Mouse (Mus musculus) liver, embryonic 14.5 days (tissue): ENCODE measurements around the gene Egfem1. TPM values are rescaled to one million over a fixed set of nuclear protein-coding genes. Genes with fewer than 3 reads are reported as not detected.

Experiments used
- ATAC-seq: fragments of 200-750 bp; cut with Nextera tagmentation; 2 replicates; pipeline ENCODE4 v1.8.0; 2017; ENCODE audit warnings: moderate number of reproducible peaks, mild to moderate bottlenecking, moderate library complexity; ENCODE audit not compliant: insufficient read depth
- DNase-seq, 3 experiments: peaks; one replicate each; pipeline ENCODE4 v3.0.0-alpha.2; 2012 to 2013; ENCODE audit warnings: low read depth in 3 of 3, low spot score in 3 of 3
- H3K27ac ChIP-seq: fragments of 300-500 bp; sonication (generic); 2 replicates; pipeline ENCODE4 v1.5.1; 2014; ENCODE audit warnings: moderate library complexity, mild to moderate bottlenecking, control low read depth, inconsistent platforms
- H3K27me3 ChIP-seq: fragments of 300-500 bp; sonication (generic); 2 replicates; pipeline ENCODE4 v1.6.1; 2014; ENCODE audit warnings: mild to moderate bottlenecking, low read length, moderate library complexity; ENCODE audit not compliant: control insufficient read depth, insufficient read depth
- H3K36me3 ChIP-seq: fragments of 300-500 bp; sonication (generic); replicated peaks from 2 replicates; pipeline ENCODE4 v1.6.1; 2014; ENCODE audit warnings: low read depth; ENCODE audit not compliant: control insufficient read depth, insufficient read depth
- H3K4me1 ChIP-seq, 2 experiments: fragments of 200-500 bp in 1 of 2; fragments of 300-500 bp in 1 of 2; sonication (generic) in 1 of 2; replicated peaks; 2 replicates each; pipeline ENCODE4 v1.6.1; 2012 to 2014; ENCODE audit warnings: antibody characterized with exemption in 1 of 2, inconsistent platforms in 1 of 2, low read length in 1 of 2; ENCODE audit not compliant: control insufficient read depth in 2 of 2, insufficient read depth in 2 of 2
- H3K4me2 ChIP-seq: fragments of 300-500 bp; sonication (generic); 2 replicates; pipeline ENCODE4 v1.6.1; 2014; ENCODE audit warnings: low read depth, mild to moderate bottlenecking, control low read depth, moderate library complexity
- H3K4me3 ChIP-seq, 2 experiments: fragments of 200-500 bp in 1 of 2; fragments of 300-500 bp in 1 of 2; sonication (generic) in 1 of 2; 2 replicates each; pipeline ENCODE4 v1.5.1; 2012 to 2014; ENCODE audit warnings: low read depth in 2 of 2, low read length in 2 of 2, mild to moderate bottlenecking in 2 of 2, control low read depth in 1 of 2, inconsistent platforms in 1 of 2, moderate library complexity in 1 of 2; ENCODE audit not compliant: insufficient read depth in 1 of 2
- H3K9ac ChIP-seq: fragments of 300-500 bp; sonication (generic); replicated peaks from 2 replicates; pipeline ENCODE4 v1.6.1; 2014; ENCODE audit warnings: mild to moderate bottlenecking, control low read depth, moderate library complexity
- H3K9me3 ChIP-seq: fragments of 300-500 bp; sonication (generic); 2 replicates; pipeline ENCODE4 v1.6.1; 2016; ENCODE audit warnings: low read length, mixed read lengths; ENCODE audit not compliant: control insufficient read depth
- CTCF ChIP-seq: IDR thresholded peaks from 2 replicates; pipeline ENCODE4 v1.5.1; 2016; ENCODE audit warnings: antibody characterized with exemption, low read depth, control low read depth
- EP300 ChIP-seq: IDR thresholded peaks from 2 replicates; pipeline ENCODE4 v1.6.1; 2016; ENCODE audit warnings: antibody characterized with exemption, low read depth
- WGBS: fragments of 180-500 bp; shearing (Covaris S2); extraction: QIAGEN DNeasy Blood & Tissue Kit; methylation state at CpG from one replicate; pipeline ENCODE4 v1.1.7; 2014; ENCODE audit not compliant: insufficient replicate concordance; 5-methylcytosine and 5-hydroxymethylcytosine counted together
- polyA plus RNA-seq, 2 experiments: library from polyadenylated mRNA; depleted of rRNA in 1 of 2; stranded (reverse) in 1 of 2; unstranded in 1 of 2; fragments of >200 nt; fragmentation: Nextera tagmentation in 1 of 2; extraction: Ambion mirVana in 1 of 2; gene quantifications; 2 replicates each; pipeline versions ENCODE4 v1.2.1 to v1.2.3; 2012 to 2014

Gene Egfem1
- polyA plus RNA-seq, 2 experiments = 0.12 to 0.36 TPM

- WGBS = 51% methylated on average over 8 of the region's 8 CpGs
- H3K27me3 ChIP-seq = no peaks in the 10 kb centered on the region
- no peaks in the 10 kb centered on the region for H3K9me3 ChIP-seq
- DNase-seq (no peak), ATAC-seq (no peak)
- no peak overlapping the region for H3K4me3 ChIP-seq
- H3K4me2 ChIP-seq = no peak overlapping the region
- H3K27ac ChIP-seq = no peak overlapping the region
- TF ChIP-seq CTCF (no peak), EP300 (no peak)
- H3K9ac ChIP-seq = no peak overlapping the region
- H3K36me3 ChIP-seq = no peaks in the 10 kb centered on the region
- no peaks in the 10 kb centered on the region for H3K4me1 ChIP-seq
Measured at GRCm38 (mm10) chr3:29366907-29367306, 285.1 kb downstream of the Egfem1 start.

DNA sequence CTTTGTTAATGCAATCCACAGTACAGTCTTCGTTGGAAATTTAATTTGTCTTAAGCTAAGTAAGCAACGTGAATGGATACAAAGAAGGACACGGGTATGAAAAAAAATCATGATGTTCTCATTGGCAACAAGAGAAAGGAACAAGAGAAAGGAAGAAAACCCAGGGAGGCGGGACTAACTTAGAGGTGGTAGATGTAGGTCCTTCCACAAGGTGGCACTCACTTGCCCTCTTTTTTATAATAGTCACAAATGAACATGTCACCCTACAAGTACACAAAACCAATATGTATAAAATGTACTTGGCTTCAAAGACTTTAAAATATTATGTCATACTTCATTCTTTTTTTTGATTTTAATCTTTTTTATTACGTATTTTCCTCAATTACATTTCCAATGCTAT lies 288.7 kb downstream of the Egfem1 start:
- H3K27me3 ChIP-seq = no peaks in the 10 kb centered on the region
- no peaks in the 10 kb centered on the region for H3K36me3 ChIP-seq
- no peak overlapping the region for H3K4me2 ChIP-seq
- H3K9me3 ChIP-seq = no peaks in the 10 kb centered on the region
- no peak overlapping the region for H3K4me3 ChIP-seq
- no peaks in the 10 kb centered on the region for H3K4me1 ChIP-seq
- DNase-seq (no peak), ATAC-seq (no peak)
- H3K27ac ChIP-seq = no peak overlapping the region
- TF ChIP-seq CTCF (no peak), EP300 (no peak)
- 47% methylated on average over 5 of the region's 5 CpGs for WGBS
- H3K9ac ChIP-seq = no peak overlapping the region

- Histone ChIP-seq H3K27me3 (no peaks in the 10 kb centered on the region), H3K36me3 (no peaks in the 10 kb centered on the region), H3K27ac (no peak overlapping the region), H3K9ac (no peak overlapping the region), H3K4me3 (no peak overlapping the region), H3K4me2 (no peak overlapping the region), H3K9me3 (no peaks in the 10 kb centered on the region), H3K4me1 (no peaks in the 10 kb centered on the region)
- DNase-seq (no peak), ATAC-seq (no peak)
- WGBS = 52% methylated on average over 2 of the region's 2 CpGs
- TF ChIP-seq CTCF (no peak), EP300 (no peak)
Measured at GRCm38 (mm10) chr3:29381255-29381654, 299.4 kb downstream of the Egfem1 start.

DNA sequence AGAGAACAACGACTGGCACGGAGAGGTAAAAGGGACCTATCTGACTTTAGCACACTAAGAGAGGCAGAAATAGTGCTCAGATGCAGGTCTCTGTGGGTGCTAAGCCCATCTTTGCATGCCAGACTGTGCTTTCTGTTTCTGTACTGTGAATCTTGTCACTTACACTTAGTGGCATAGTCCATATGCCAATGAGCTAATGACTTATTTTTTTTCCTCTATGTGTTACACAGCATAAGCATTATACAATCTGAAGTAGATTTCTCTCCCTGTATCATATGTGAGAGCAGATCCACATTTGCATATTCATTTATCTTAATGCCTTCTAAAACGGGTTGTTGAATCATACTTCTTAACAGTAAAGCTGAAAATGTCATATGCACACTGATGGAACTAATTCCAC lies 317.2 kb downstream of the Egfem1 start:
- Histone ChIP-seq H3K4me1 (no peaks in the 10 kb centered on the region), H3K4me3 (no peak overlapping the region), H3K9me3 (no peaks in the 10 kb centered on the region), H3K36me3 (no peaks in the 10 kb centered on the region), H3K27ac (no peak overlapping the region), H3K4me2 (no peak overlapping the region), H3K9ac (no peak overlapping the region), H3K27me3 (no peaks in the 10 kb centered on the region)
- ATAC-seq (no peak), DNase-seq (no peak)
- no peak for TF ChIP-seq EP300
- TF ChIP-seq CTCF = no peak
- 60% methylated on average over 3 of the region's 3 CpGs for WGBS

DNA sequence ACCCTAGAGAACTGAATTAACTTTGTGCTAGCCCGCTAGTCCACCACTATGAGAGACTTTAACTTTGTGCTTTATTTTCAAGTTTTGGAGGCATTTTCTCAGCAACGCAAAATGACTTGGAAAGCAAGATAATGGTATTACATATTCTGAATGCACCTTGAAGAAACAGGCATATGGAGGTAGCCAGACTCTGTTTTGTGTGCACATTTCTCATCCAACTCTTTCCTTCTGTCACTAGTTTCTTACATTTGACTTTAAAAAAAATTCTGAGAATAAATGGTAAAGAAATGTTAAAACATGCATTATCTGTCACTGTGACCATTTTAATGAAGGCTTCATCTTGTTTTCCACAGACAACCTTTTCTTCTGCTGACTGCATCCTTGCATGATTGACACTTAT lies 339.8 kb downstream of the Egfem1 start:
- TF ChIP-seq CTCF (no peak), EP300 (no peak)
- H3K9ac ChIP-seq = no peak overlapping the region
- no peaks in the 10 kb centered on the region for H3K4me1 ChIP-seq
- H3K36me3 ChIP-seq = no peaks in the 10 kb centered on the region
- H3K4me2 ChIP-seq = no peak overlapping the region
- no peaks in the 10 kb centered on the region for H3K27me3 ChIP-seq
- DNase-seq = no peak
- no peaks in the 10 kb centered on the region for H3K9me3 ChIP-seq
- H3K27ac ChIP-seq = no peak overlapping the region
- ATAC-seq = no peak
- WGBS = 75% methylated on average over 2 of the region's 2 CpGs
- no peak overlapping the region for H3K4me3 ChIP-seq
